Mouse (Mus musculus): ENCODE measurements around the gene Zfyve27. TPM values are rescaled to one million over a fixed set of nuclear protein-coding genes. Genes with fewer than 3 reads are reported as not detected.

Gene Zfyve27
- polyA plus RNA-seq (2014; fragmentation: Nextera tagmentation; extraction: Ambion mirVana): 15.2 and 15.8 TPM in 2 replicates

DNA sequence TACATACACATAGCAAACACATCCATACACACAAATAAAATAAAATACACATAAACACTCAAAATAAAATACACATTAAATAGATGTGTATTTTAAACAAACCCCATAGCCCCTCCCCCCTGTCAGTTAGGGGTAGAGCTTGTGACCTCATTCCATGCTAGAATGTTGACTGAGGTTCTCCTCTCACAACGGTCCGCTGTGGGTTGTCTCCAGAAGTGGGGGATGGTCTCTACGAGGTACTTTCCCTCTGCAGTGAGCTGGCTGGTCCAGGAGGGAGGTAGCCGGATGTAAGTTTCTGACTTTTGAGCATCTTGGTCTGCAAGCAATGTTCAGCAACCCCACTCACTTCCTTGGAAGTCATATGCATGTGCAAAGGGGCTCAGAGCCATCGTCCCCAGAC is at the start of gene Zfyve27:
Gene Zfyve27, plus strand, starts transcription at position 188 of the 400 bp plus-strand sequence.
- 58% methylated on average over 5 of the region's 5 CpGs for WGBS
- H3K27me3 ChIP-seq (replicated peaks; ENCODE audit: control insufficient read depth, insufficient read depth, low read length): 0 out of 2 replicates have a peak, but pooled peaks cover 7% of the 10 kb centered on the region
- ATAC-seq (replicated peaks; ENCODE audit: low FRiP score) (no peak), DNase-seq (ENCODE audit: low spot score) (no peak)
- no peak within 1 kb of the TSS for H3K9ac ChIP-seq (ENCODE audit: low read depth, low read length)
- H3K27ac ChIP-seq (ENCODE audit: low read depth, low read length): no peak within 1 kb of the TSS
- H3K4me1 ChIP-seq (replicated peaks; ENCODE audit: control insufficient read depth, insufficient read depth, low read length): peaks cover 5% of the 10 kb centered on the region
- no peak within 1 kb of the TSS for H3K4me2 ChIP-seq
- no peak within 1 kb of the TSS for H3K4me3 ChIP-seq (ENCODE audit: low read depth, low read length)
- no peaks in the 10 kb centered on the region for H3K9me3 ChIP-seq (ENCODE audit: control insufficient read depth, low read length)
- no peaks in the 10 kb centered on the region for H3K36me3 ChIP-seq (ENCODE audit: control insufficient read depth, insufficient read depth, low read length)

DNA sequence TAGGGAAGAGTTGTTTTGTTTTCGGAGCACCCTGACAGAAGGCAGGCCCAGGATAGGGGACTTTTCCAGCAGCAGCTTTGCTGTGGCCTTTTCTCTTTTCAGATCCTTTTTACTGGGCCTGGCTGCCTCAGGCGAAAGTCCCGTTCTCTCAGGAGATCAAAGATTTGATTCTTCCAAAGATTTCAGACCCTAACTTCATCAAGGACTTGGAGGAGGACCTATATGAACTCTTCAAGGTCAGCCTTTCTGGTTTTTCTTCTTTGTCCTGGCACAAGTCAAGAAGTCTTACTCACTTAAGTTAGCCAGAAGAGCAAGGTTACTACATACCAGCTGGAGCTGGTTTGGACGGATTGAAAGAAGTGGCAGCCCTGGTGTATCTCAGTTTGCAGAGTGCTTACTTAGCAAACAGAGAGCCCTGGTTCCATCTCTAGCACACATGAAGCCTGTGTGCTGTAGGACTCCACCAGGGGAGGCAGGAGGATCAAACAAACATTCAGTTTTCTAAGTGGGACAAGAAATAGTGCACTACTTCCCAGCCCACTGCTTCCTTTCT is 47.9 kb upstream of the Zfyve27 start:
- H3K4me3 ChIP-seq (ENCODE audit: low read depth, low read length): no peak overlapping the region
- ATAC-seq (replicated peaks; ENCODE audit: low FRiP score) (no peak), DNase-seq (ENCODE audit: low spot score) (no peak)
- H3K27me3 ChIP-seq (replicated peaks; ENCODE audit: control insufficient read depth, insufficient read depth, low read length): no peaks in the 10 kb centered on the region
- H3K4me1 ChIP-seq (replicated peaks; ENCODE audit: control insufficient read depth, insufficient read depth, low read length): no peaks in the 10 kb centered on the region
- H3K36me3 ChIP-seq (ENCODE audit: control insufficient read depth, insufficient read depth, low read length): peaks cover 21% of the 10 kb centered on the region
- H3K9ac ChIP-seq (ENCODE audit: low read depth, low read length): no peak overlapping the region
- no peak overlapping the region for H3K4me2 ChIP-seq
- WGBS: 84% methylated on average over 4 of the region's 4 CpGs
- no peaks in the 10 kb centered on the region for H3K9me3 ChIP-seq (ENCODE audit: control insufficient read depth, low read length)
- H3K27ac ChIP-seq (ENCODE audit: low read depth, low read length): no peak overlapping the region; the same call in 1 of the 2 replicates

- no peak overlapping the region for H3K27ac ChIP-seq (ENCODE audit: low read depth, low read length)
- no peak for ATAC-seq (replicated peaks; ENCODE audit: low FRiP score)
- 91% methylated on average over 9 of the region's 9 CpGs for WGBS
- no peak for DNase-seq (ENCODE audit: low spot score)
- H3K4me1 ChIP-seq (replicated peaks; ENCODE audit: control insufficient read depth, insufficient read depth, low read length): no peaks in the 10 kb centered on the region
- no peak overlapping the region for H3K9ac ChIP-seq (ENCODE audit: low read depth, low read length)
- peaks cover 24% of the 10 kb centered on the region for H3K36me3 ChIP-seq (ENCODE audit: control insufficient read depth, insufficient read depth, low read length)
- no peak overlapping the region for H3K4me2 ChIP-seq
- H3K9me3 ChIP-seq (ENCODE audit: control insufficient read depth, low read length): no peaks in the 10 kb centered on the region
- no peaks in the 10 kb centered on the region for H3K27me3 ChIP-seq (replicated peaks; ENCODE audit: control insufficient read depth, insufficient read depth, low read length)
- H3K4me3 ChIP-seq (ENCODE audit: low read depth, low read length): no peak overlapping the region
Measured at GRCm38 (mm10) chr19:42118142-42118541, 45.6 kb upstream of the Zfyve27 start.

DNA sequence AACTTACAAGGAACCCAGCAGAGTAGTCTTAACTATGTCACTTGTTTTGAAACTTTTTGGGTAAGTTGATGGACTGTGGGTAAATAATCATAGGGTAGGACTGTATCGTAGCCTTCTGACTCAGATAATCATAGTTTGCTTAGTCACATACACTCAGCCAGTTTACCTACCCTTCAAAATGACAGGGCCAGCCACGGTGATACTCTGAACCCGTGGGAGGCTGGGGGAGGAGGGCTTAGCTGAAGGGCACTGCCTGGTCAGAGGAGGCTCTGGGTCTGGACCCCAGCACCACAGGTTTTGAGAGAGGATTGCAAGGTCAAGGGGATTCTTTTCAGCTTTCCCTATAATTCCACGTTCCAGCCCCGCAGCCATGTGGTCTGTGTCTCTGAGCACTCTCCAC is 45.2 kb upstream of the Zfyve27 start:
- 60% methylated on average over 5 of the region's 5 CpGs for WGBS
- Histone ChIP-seq H3K4me2 (no peak overlapping the region), H3K9me3 (ENCODE audit: control insufficient read depth, low read length) (no peaks in the 10 kb centered on the region), H3K27me3 (replicated peaks; ENCODE audit: control insufficient read depth, insufficient read depth, low read length) (no peaks in the 10 kb centered on the region), H3K9ac (ENCODE audit: low read depth, low read length) (no peak overlapping the region), H3K4me1 (replicated peaks; ENCODE audit: control insufficient read depth, insufficient read depth, low read length) (no peaks in the 10 kb centered on the region), H3K36me3 (ENCODE audit: control insufficient read depth, insufficient read depth, low read length) (peaks cover 23% of the 10 kb centered on the region), H3K4me3 (ENCODE audit: low read depth, low read length) (no peak overlapping the region), H3K27ac (ENCODE audit: low read depth, low read length) (no peak overlapping the region)
- no peak for DNase-seq (ENCODE audit: low spot score)
- ATAC-seq (replicated peaks; ENCODE audit: low FRiP score): peak; percentile 49; the same call in 1 of the 2 replicates

- Histone ChIP-seq H3K27ac (ENCODE audit: low read depth, low read length) (no peak overlapping the region), H3K4me1 (replicated peaks; ENCODE audit: control insufficient read depth, insufficient read depth, low read length) (no peaks in the 10 kb centered on the region), H3K27me3 (replicated peaks; ENCODE audit: control insufficient read depth, insufficient read depth, low read length) (no peaks in the 10 kb centered on the region), H3K9ac (ENCODE audit: low read depth, low read length) (no peak overlapping the region), H3K36me3 (ENCODE audit: control insufficient read depth, insufficient read depth, low read length) (peaks cover 19% of the 10 kb centered on the region; the same call in 1 of the 2 replicates), H3K4me2 (no peak overlapping the region), H3K4me3 (ENCODE audit: low read depth, low read length) (no peak overlapping the region), H3K9me3 (ENCODE audit: control insufficient read depth, low read length) (no peaks in the 10 kb centered on the region)
- no peak for DNase-seq (ENCODE audit: low spot score)
- no peak for ATAC-seq (replicated peaks; ENCODE audit: low FRiP score)
- 90% methylated on average over 8 of the region's 8 CpGs for WGBS
Measured at GRCm38 (mm10) chr19:42120451-42120850, 43.3 kb upstream of the Zfyve27 start.

GRCm38 (mm10) chr19:42124684-42125083 is 39.1 kb upstream of the Zfyve27 start:
- ATAC-seq (replicated peaks; ENCODE audit: low FRiP score): no peak
- DNase-seq (ENCODE audit: low spot score): no peak
- Histone ChIP-seq H3K27ac (ENCODE audit: low read depth, low read length) (no peak overlapping the region), H3K9ac (ENCODE audit: low read depth, low read length) (no peak overlapping the region), H3K4me2 (no peak overlapping the region), H3K27me3 (replicated peaks; ENCODE audit: control insufficient read depth, insufficient read depth, low read length) (no peaks in the 10 kb centered on the region), H3K4me3 (ENCODE audit: low read depth, low read length) (no peak overlapping the region), H3K4me1 (replicated peaks; ENCODE audit: control insufficient read depth, insufficient read depth, low read length) (peaks cover 11% of the 10 kb centered on the region), H3K36me3 (ENCODE audit: control insufficient read depth, insufficient read depth, low read length) (peaks cover 12% of the 10 kb centered on the region; the same call in 1 of the 2 replicates), H3K9me3 (ENCODE audit: control insufficient read depth, low read length) (no peaks in the 10 kb centered on the region)
- WGBS: 87% methylated on average over 13 of the region's 13 CpGs

GRCm38 (mm10) chr19:42125501-42126218 is 38.1 kb upstream of the Zfyve27 start:
- peaks cover 12% of the 10 kb centered on the region for H3K4me1 ChIP-seq (replicated peaks; ENCODE audit: control insufficient read depth, insufficient read depth, low read length)
- H3K36me3 ChIP-seq (ENCODE audit: control insufficient read depth, insufficient read depth, low read length): peaks cover 10% of the 10 kb centered on the region; the same call in 1 of the 2 replicates
- H3K9ac ChIP-seq (ENCODE audit: low read depth, low read length): no peak overlapping the region
- no peaks in the 10 kb centered on the region for H3K9me3 ChIP-seq (ENCODE audit: control insufficient read depth, low read length)
- ATAC-seq (replicated peaks; ENCODE audit: low FRiP score) (no peak), DNase-seq (ENCODE audit: low spot score) (no peak)
- no peak overlapping the region for H3K27ac ChIP-seq (ENCODE audit: low read depth, low read length)
- H3K4me2 ChIP-seq: no peak overlapping the region
- H3K4me3 ChIP-seq (ENCODE audit: low read depth, low read length): no peak overlapping the region
- no peaks in the 10 kb centered on the region for H3K27me3 ChIP-seq (replicated peaks; ENCODE audit: control insufficient read depth, insufficient read depth, low read length)
- WGBS: 69% methylated on average over 11 of the region's 11 CpGs

GRCm38 (mm10) chr19:42126219-42126605 is 37.5 kb upstream of the Zfyve27 start:
- DNase-seq (ENCODE audit: low spot score): no peak
- H3K27me3 ChIP-seq (replicated peaks; ENCODE audit: control insufficient read depth, insufficient read depth, low read length): no peaks in the 10 kb centered on the region
- WGBS: 88% methylated on average over 6 of the region's 6 CpGs
- no peak overlapping the region for H3K4me3 ChIP-seq (ENCODE audit: low read depth, low read length)
- 0 out of 2 replicates have a peak overlapping the region, but pooled peaks have one; percentile 3 for H3K9ac ChIP-seq (ENCODE audit: low read depth, low read length)
- no peak overlapping the region for H3K27ac ChIP-seq (ENCODE audit: low read depth, low read length)
- H3K4me1 ChIP-seq (replicated peaks; ENCODE audit: control insufficient read depth, insufficient read depth, low read length): peaks cover 12% of the 10 kb centered on the region
- no peak for ATAC-seq (replicated peaks; ENCODE audit: low FRiP score)
- no peak overlapping the region for H3K4me2 ChIP-seq
- no peaks in the 10 kb centered on the region for H3K9me3 ChIP-seq (ENCODE audit: control insufficient read depth, low read length)
- H3K36me3 ChIP-seq (ENCODE audit: control insufficient read depth, insufficient read depth, low read length): peaks cover 8% of the 10 kb centered on the region; the same call in 1 of the 2 replicates

- Histone ChIP-seq H3K4me1 (replicated peaks; ENCODE audit: control insufficient read depth, insufficient read depth, low read length) (peaks cover 12% of the 10 kb centered on the region), H3K9ac (ENCODE audit: low read depth, low read length) (no peak overlapping the region), H3K36me3 (ENCODE audit: control insufficient read depth, insufficient read depth, low read length) (peaks cover 4% of the 10 kb centered on the region; the same call in 1 of the 2 replicates), H3K4me2 (no peak overlapping the region), H3K9me3 (ENCODE audit: control insufficient read depth, low read length) (no peaks in the 10 kb centered on the region), H3K4me3 (ENCODE audit: low read depth, low read length) (no peak overlapping the region), H3K27ac (ENCODE audit: low read depth, low read length) (no peak overlapping the region), H3K27me3 (replicated peaks; ENCODE audit: control insufficient read depth, insufficient read depth, low read length) (no peaks in the 10 kb centered on the region)
- 85% methylated on average over 5 of the region's 5 CpGs for WGBS
- DNase-seq (ENCODE audit: low spot score): no peak
- no peak for ATAC-seq (replicated peaks; ENCODE audit: low FRiP score)
Measured at GRCm38 (mm10) chr19:42127024-42127423, 36.7 kb upstream of the Zfyve27 start.

Measured in liver, embryonic 11.5 days (tissue).